Mouse (Mus musculus): ENCODE measurements at regions not wholly inside any gene's neighbourhood (a gene's known extent, or its start where the extent isn't known, plus 50 kb on each side); places are given as distances from the start of the nearest gene placed in this dataset.

- no peak for TF ChIP-seq CTCF (IDR thresholded peaks at IDR 0.05; ENCODE audit: low read depth, low read length)
- no peak for TF ChIP-seq POLR2A (IDR thresholded peaks at IDR 0.05; ENCODE audit: borderline replicate concordance, low read depth, low read length)
Observed at GRCm38 (mm10) chr13:59261924-59262323, 323.1 kb downstream of the Agtpbp1 start.

All from bone marrow macrophage, adult 2 months (primary cell).